Mouse (Mus musculus): ENCODE results near the gene Arvcf. TPM values are rescaled to one million over a fixed set of nuclear protein-coding genes. Genes with fewer than 3 reads are reported as not detected.

The Arvcf gene
- polyA plus RNA-seq, 1 experiment, result 49.9 TPM

- TF ChIP-seq CTCF (IDR thresholded peaks at IDR 0.05; ENCODE audit: insufficient read depth, low read length), result no peak
- Histone ChIP-seq H3K4me3 (replicated peaks; ENCODE audit: extremely low read depth, low read depth, low read length) (no peak overlapping the region), H3K4me1 (ENCODE audit: control insufficient read depth, insufficient read depth, low read length) (peaks cover 20% of the 10 kb centered on the region)
- no peak for DNase-seq
- WGBS, result 89% methylated on average over 3 of the region's 3 CpGs
Observed at GRCm38 (mm10) chr16:18391728-18392127, 43.7 kb downstream of the Arvcf start.

- peak overlapping the region; percentile 79 for H3K4me3 ChIP-seq (replicated peaks; ENCODE audit: extremely low read depth, low read depth, low read length)
- H3K4me1 ChIP-seq (ENCODE audit: control insufficient read depth, insufficient read depth, low read length), result peaks cover 20% of the 10 kb centered on the region
- DNase-seq, result peak; percentile 87
- TF ChIP-seq POLR2A (IDR thresholded peaks at IDR 0.05; ENCODE audit: borderline replicate concordance, extremely low read depth, low read depth, low read length) (peak; percentile 75; the same call in 1 of the 2 replicates), CTCF (IDR thresholded peaks at IDR 0.05; ENCODE audit: insufficient read depth, low read length) (0 out of 2 replicates have a peak, but pooled peaks have one; percentile 30)
- WGBS, result 1% methylated on average over 63 of the region's 63 CpGs
Observed at GRCm38 (mm10) chr16:18392469-18393426, 44.8 kb downstream of the Arvcf start.

- no peak for DNase-seq
- H3K4me3 ChIP-seq (replicated peaks; ENCODE audit: extremely low read depth, low read depth, low read length), result no peak overlapping the region
- peaks cover 12% of the 10 kb centered on the region for H3K4me1 ChIP-seq (ENCODE audit: control insufficient read depth, insufficient read depth, low read length)
- no peak for TF ChIP-seq CTCF (IDR thresholded peaks at IDR 0.05; ENCODE audit: insufficient read depth, low read length)
- no peak for TF ChIP-seq POLR2A (IDR thresholded peaks at IDR 0.05; ENCODE audit: borderline replicate concordance, extremely low read depth, low read depth, low read length)
- 63% methylated on average over 5 of the region's 5 CpGs for WGBS
Observed at GRCm38 (mm10) chr16:18393595-18393994, 45.6 kb downstream of the Arvcf start.

GRCm38 (mm10) chr16:18394056-18394455 lies 46.1 kb downstream of the Arvcf start:
- H3K4me3 ChIP-seq (replicated peaks; ENCODE audit: extremely low read depth, low read depth, low read length), result no peak overlapping the region
- TF ChIP-seq CTCF (IDR thresholded peaks at IDR 0.05; ENCODE audit: insufficient read depth, low read length) (no peak), POLR2A (IDR thresholded peaks at IDR 0.05; ENCODE audit: borderline replicate concordance, extremely low read depth, low read depth, low read length) (no peak)
- WGBS, result 89% methylated on average over 3 of the region's 3 CpGs
- DNase-seq, result no peak
- H3K4me1 ChIP-seq (ENCODE audit: control insufficient read depth, insufficient read depth, low read length), result peaks cover 12% of the 10 kb centered on the region

- 44% methylated on average over 11 of the region's 11 CpGs for WGBS
- Histone ChIP-seq H3K4me3 (replicated peaks; ENCODE audit: extremely low read depth, low read depth, low read length) (no peak overlapping the region), H3K4me1 (ENCODE audit: control insufficient read depth, insufficient read depth, low read length) (peaks cover 12% of the 10 kb centered on the region)
- TF ChIP-seq POLR2A (IDR thresholded peaks at IDR 0.05; ENCODE audit: borderline replicate concordance, extremely low read depth, low read depth, low read length) (no peak), CTCF (IDR thresholded peaks at IDR 0.05; ENCODE audit: insufficient read depth, low read length) (no peak)
- DNase-seq, result no peak
Observed at GRCm38 (mm10) chr16:18394777-18395619, 47.0 kb downstream of the Arvcf start.

GRCm38 (mm10) chr16:18395620-18396036 lies 47.6 kb downstream of the Arvcf start:
- TF ChIP-seq POLR2A (IDR thresholded peaks at IDR 0.05; ENCODE audit: borderline replicate concordance, extremely low read depth, low read depth, low read length), result no peak
- no peak for TF ChIP-seq CTCF (IDR thresholded peaks at IDR 0.05; ENCODE audit: insufficient read depth, low read length)
- WGBS, result 53% methylated on average over 6 of the region's 7 CpGs

GRCm38 (mm10) chr16:18396201-18396600 lies 48.2 kb downstream of the Arvcf start:
- WGBS, result 32% methylated on average over 2 of the region's 2 CpGs
- peak; percentile 54 for DNase-seq
- H3K4me1 ChIP-seq (ENCODE audit: control insufficient read depth, insufficient read depth, low read length), result peaks cover 12% of the 10 kb centered on the region
- no peak overlapping the region for H3K4me3 ChIP-seq (replicated peaks; ENCODE audit: extremely low read depth, low read depth, low read length)
- TF ChIP-seq POLR2A (IDR thresholded peaks at IDR 0.05; ENCODE audit: borderline replicate concordance, extremely low read depth, low read depth, low read length) (peak; percentile 41; the same call in 1 of the 2 replicates), CTCF (IDR thresholded peaks at IDR 0.05; ENCODE audit: insufficient read depth, low read length) (no peak)

More at GRCm38 (mm10) chr16:18395620-18396036, 47.6 kb downstream of the Arvcf start:
- peaks cover 12% of the 10 kb centered on the region for H3K4me1 ChIP-seq (ENCODE audit: control insufficient read depth, insufficient read depth, low read length)
- H3K4me3 ChIP-seq (replicated peaks; ENCODE audit: extremely low read depth, low read depth, low read length), result no peak overlapping the region
- DNase-seq, result no peak

- 94% methylated on average over 27 of the region's 27 CpGs for WGBS
- Histone ChIP-seq H3K4me1 (ENCODE audit: control insufficient read depth, insufficient read depth, low read length) (peaks cover 12% of the 10 kb centered on the region), H3K4me3 (replicated peaks; ENCODE audit: extremely low read depth, low read depth, low read length) (no peak overlapping the region)
- no peak for DNase-seq
- TF ChIP-seq CTCF (IDR thresholded peaks at IDR 0.05; ENCODE audit: insufficient read depth, low read length) (no peak), POLR2A (IDR thresholded peaks at IDR 0.05; ENCODE audit: borderline replicate concordance, extremely low read depth, low read depth, low read length) (no peak)
Observed at GRCm38 (mm10) chr16:18396791-18397621, 49.0 kb downstream of the Arvcf start.

All from lung, adult 2 months (tissue).